Mouse (Mus musculus) limb, embryonic 14.5 days (tissue): Measurements from ENCODE around the gene Lmbr1l. TPM values are rescaled to one million over a fixed set of nuclear protein-coding genes. Genes with fewer than 3 reads are reported as not detected.
A peak's percentile ranks its signal among the peaks of the same experiment; 100 is the strongest.

Experiments
- ATAC-seq: fragments of 200-750 bp; cut with Nextera tagmentation; 2 replicates; pipeline ENCODE4 v1.8.0; 2017; ENCODE audit warnings: low read depth, moderate number of reproducible peaks, moderate TSS enrichment; ENCODE audit not compliant: low FRiP score
- DNase-seq: peaks from one replicate; pipeline ENCODE4 v3.0.0-alpha.2; 2015; ENCODE audit warnings: low spot score
- H3K27ac ChIP-seq: fragments of 300-500 bp; sonication (generic); replicated peaks from 2 replicates; pipeline ENCODE4 v1.5.1; 2014; ENCODE audit warnings: low read depth, mild to moderate bottlenecking, low read length, moderate library complexity, mixed read lengths
- H3K27me3 ChIP-seq: fragments of 300-500 bp; sonication (generic); 2 replicates; pipeline ENCODE4 v1.6.1; 2014; ENCODE audit warnings: low read length, mixed read lengths; ENCODE audit not compliant: control insufficient read depth, insufficient read depth
- H3K36me3 ChIP-seq: fragments of 300-500 bp; sonication (generic); 2 replicates; pipeline ENCODE4 v1.6.1; 2014; ENCODE audit warnings: mild to moderate bottlenecking, low read length, moderate library complexity, mixed read lengths; ENCODE audit not compliant: control insufficient read depth, insufficient read depth
- H3K4me1 ChIP-seq: fragments of 300-500 bp; sonication (generic); 2 replicates; pipeline ENCODE4 v1.6.1; 2014; ENCODE audit warnings: antibody characterized with exemption, low read length, mixed read lengths; ENCODE audit not compliant: control insufficient read depth, insufficient read depth
- H3K4me2 ChIP-seq: fragments of 300-500 bp; sonication (generic); replicated peaks from 2 replicates; pipeline ENCODE4 v1.6.1; 2014; ENCODE audit warnings: low read depth, mild to moderate bottlenecking, low read length, moderate library complexity; ENCODE audit not compliant: severe bottlenecking
- H3K4me3 ChIP-seq: fragments of 300-500 bp; sonication (generic); replicated peaks from 2 replicates; pipeline ENCODE4 v1.5.1; 2014; ENCODE audit warnings: low read length
- H3K9ac ChIP-seq: fragments of 300-500 bp; sonication (generic); 2 replicates; pipeline ENCODE4 v1.6.1; 2014; ENCODE audit warnings: mild to moderate bottlenecking, low read depth, low read length, moderate library complexity; ENCODE audit not compliant: severe bottlenecking
- H3K9me3 ChIP-seq: fragments of 300-500 bp; sonication (generic); 2 replicates; pipeline ENCODE4 v1.6.1; 2016; ENCODE audit warnings: low read length; ENCODE audit not compliant: control insufficient read depth
- POLR2A ChIP-seq: fragments of 200-500 bp; IDR thresholded peaks from 2 replicates; pipeline ENCODE4 v1.8.0; 2012; ENCODE audit warnings: inconsistent platforms, mild to moderate bottlenecking, moderate library complexity, borderline replicate concordance; ENCODE audit not compliant: insufficient read depth, insufficient read length; ENCODE audit errors: extremely low read depth
- WGBS: fragments of 180-500 bp; shearing (Covaris S2); extraction: QIAGEN DNeasy Blood & Tissue Kit; methylation state at CpG from one replicate; pipeline ENCODE4 v1.1.7; 2014; 5-methylcytosine and 5-hydroxymethylcytosine counted together
- polyA plus RNA-seq, 2 experiments: library from polyadenylated mRNA; depleted of rRNA in 1 of 2; stranded (reverse) in 1 of 2; unstranded in 1 of 2; fragments of >200 nt; fragmentation: Nextera tagmentation in 1 of 2; extraction: Ambion mirVana in 1 of 2; gene quantifications; 2 replicates each; pipeline versions ENCODE4 v1.2.1 to v1.2.3; 2012 to 2014

The Lmbr1l gene
- polyA plus RNA-seq, 2 experiments: 5.5 to 66.8 TPM

DNA sequence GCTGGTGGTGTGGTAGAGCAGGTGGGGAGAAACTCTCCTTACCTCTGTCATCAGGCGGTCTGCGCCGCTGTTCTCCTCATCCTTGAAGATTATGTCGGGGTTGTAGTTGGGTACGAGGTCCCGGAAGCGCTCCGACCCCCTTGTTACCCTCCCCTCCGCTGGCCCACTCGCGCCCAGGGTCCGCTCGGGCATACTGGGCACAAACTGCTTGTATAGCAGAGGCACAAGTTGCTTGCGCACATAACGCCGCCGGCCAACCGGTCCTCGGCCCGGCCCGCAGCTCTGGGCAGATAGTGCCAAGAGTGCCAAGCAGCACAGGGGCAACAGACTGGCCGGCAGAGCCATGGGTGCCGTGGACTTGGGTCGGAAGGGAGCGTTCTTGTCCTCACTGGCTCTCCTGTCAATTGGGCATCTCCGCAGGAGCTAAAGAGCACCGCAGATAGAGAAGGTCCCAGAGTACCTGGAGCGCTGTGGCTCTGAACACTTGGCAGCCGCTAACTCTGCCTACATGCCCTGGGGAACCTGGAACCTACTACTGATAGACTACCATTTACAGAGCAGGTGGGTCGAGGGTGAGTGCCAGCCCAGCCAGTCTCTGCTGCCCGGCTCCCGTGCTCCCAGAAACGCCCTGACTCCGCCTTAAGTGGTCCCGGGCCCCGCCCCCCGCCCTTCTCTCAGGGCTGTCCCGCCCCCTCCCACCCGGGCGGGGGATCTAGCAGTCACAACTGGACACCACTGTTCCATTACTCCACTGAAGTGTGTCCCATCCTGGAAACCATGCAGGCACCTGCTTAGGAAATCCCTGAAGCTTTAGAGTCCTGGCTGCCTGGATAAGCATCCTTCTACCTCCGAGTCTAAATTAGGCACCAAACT lies 19.9 kb downstream of the Lmbr1l start, which contains the start of gene Dhh:
Dhh (minus strand) TSS at position 613 of the 873 bp plus-strand sequence.
- H3K4me1 ChIP-seq: peaks cover 32% of the 10 kb centered on the region

DNA sequence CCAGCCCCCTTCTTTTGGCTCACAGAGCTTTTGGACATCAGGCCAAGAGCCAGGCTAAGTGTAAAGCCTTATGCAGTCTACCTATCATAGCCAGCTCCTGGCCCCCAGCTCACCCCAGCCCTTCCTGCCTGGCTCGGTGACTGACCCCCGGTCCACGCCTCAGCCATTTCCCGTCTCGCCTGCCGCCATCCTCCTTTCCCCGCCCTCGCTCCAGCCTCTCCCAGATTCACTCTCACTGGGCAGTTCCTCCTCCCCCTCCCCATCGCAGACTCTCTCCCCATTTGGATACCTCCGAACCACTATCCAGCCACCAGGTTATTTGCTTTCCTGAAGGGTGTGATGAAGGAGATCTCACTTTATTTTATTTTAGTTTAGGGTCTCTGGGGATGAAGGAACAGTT lies 20.5 kb downstream of the Lmbr1l start:
- Histone ChIP-seq H3K4me1 (peaks cover 32% of the 10 kb centered on the region), H3K4me3 (peak overlapping the region; percentile 26; the same call in 1 of the 2 replicates), H3K36me3 (no peaks in the 10 kb centered on the region), H3K27me3 (peaks cover 70% of the 10 kb centered on the region), H3K9me3 (no peaks in the 10 kb centered on the region), H3K27ac (no peak overlapping the region), H3K4me2 (peak overlapping the region; percentile 44; the same call in 1 of the 2 replicates), H3K9ac (no peak overlapping the region)
- no peak for ATAC-seq
- no peak for DNase-seq
- TF ChIP-seq POLR2A: no peak
- 5% methylated on average over 10 of the region's 10 CpGs for WGBS

More for the DNA sequence above, 19.9 kb downstream of the Lmbr1l start, which contains the start of gene Dhh:
- H3K36me3 ChIP-seq: peaks cover 2% of the 10 kb centered on the region; the same call in 1 of the 2 replicates
- H3K4me3 ChIP-seq: peak within 1 kb of the TSS; percentile 26
- ATAC-seq (no peak), DNase-seq (no peak)
- TF ChIP-seq POLR2A: no peak
- H3K27me3 ChIP-seq: peaks cover 64% of the 10 kb centered on the region
- no peak within 1 kb of the TSS for H3K27ac ChIP-seq
- peak within 1 kb of the TSS; percentile 44 for H3K4me2 ChIP-seq
- no peak within 1 kb of the TSS for H3K9ac ChIP-seq
- WGBS: under 1% methylated on average over 40 of the region's 41 CpGs
- H3K9me3 ChIP-seq: no peaks in the 10 kb centered on the region

DNA sequence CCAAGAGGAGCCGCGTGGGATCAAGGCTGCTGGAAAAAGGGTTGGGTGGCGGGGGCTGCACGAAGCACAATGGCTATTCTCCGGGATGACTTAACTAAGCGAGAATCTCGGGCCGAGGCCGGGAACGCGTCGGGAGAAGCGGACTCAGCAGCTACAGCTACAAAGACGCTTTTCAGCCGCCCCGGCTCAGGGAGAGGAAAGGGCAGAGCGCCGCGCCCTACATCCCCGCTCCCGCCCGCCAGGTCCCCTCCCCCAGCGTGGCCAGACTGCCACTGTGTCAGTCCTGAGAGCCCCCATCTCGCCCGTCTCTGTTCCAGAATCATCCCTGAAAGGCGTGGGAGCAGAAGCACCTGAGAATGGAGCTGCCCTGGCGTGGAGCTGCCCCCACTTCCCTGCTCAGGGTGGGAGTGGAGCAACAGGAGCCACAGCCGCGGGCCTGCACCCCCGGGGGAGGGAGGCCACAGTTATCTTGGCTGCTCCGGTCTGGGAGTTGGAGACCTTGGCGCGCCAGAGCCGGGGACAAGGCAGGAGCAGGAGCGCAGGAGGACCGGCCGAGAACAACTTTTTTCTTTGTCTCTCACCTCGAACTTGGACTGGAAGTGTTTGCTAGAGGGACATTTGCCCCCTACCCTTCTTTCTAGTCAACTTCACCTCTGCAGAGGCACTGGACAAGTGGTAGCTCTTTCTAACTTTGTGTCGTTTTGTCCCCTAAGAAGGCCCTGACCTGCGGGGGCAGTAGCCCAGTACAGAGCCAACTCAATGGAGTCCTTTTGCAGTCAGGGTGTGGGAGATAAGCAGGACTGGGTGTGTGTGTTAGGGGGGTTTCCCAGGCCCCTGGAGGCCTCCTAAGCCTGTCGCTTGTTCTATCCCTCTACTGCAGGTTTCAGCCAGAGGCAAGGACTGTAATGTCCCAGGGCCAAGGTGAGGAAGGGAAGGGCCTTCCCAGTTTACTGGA lies 22.1 kb downstream of the Lmbr1l start:
- ATAC-seq (no peak), DNase-seq (no peak)
- WGBS: 4% methylated on average over 38 of the region's 41 CpGs
- H3K4me2 ChIP-seq: peak overlapping the region; percentile 49
- H3K4me1 ChIP-seq: peaks cover 32% of the 10 kb centered on the region
- H3K27ac ChIP-seq: 0 out of 2 replicates have a peak overlapping the region, but pooled peaks have one; percentile 33
- no peaks in the 10 kb centered on the region for H3K36me3 ChIP-seq
- H3K4me3 ChIP-seq: peak overlapping the region; percentile 27
- peak overlapping the region; percentile 28; the same call in 1 of the 2 replicates for H3K9ac ChIP-seq
- H3K27me3 ChIP-seq: peaks cover 83% of the 10 kb centered on the region
- H3K9me3 ChIP-seq: no peaks in the 10 kb centered on the region
- no peak for TF ChIP-seq POLR2A

DNA sequence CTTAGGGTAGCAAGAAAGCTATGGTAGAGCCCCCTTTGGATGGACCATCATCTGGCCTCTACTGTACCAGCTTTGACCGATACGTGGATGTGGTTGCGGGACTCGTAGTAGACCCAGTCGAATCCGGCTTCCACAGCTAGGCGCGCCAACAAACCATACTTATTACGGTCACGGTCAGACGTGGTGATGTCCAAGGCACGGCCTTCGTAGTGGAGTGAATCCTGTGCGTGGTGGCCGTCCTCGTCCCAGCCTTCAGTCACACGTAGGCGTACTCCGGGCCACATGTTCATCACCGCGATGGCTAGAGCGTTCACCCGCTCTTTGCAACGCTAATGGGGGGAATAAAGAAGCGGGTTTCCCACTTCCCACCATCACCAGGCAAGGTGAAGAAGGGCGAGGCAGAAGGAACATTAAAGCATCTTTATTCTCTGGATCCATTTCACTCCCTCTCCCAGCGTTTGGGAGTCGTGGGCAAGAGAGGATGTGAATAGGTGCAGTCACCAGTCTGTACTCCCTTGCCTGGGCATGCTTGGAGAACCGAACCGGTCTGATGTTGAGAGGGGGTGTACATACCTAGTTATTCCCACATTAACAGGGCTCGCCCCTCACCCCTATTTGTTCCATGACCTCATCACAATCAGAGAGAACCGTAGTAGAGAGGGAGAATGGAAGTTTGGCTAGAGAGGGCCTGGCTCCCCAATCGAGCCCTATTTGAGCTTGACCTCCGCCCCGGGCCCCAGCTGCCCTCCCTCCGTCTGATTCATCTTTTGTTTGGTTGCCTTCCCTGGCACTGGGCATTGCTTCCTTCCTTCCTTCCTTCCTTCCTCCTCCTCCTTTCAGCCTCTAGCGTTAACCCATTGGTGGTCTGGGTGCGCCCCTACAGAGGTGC lies 23.0 kb downstream of the Lmbr1l start:
- Histone ChIP-seq H3K4me2 (peak overlapping the region; percentile 99), H3K9ac (peak overlapping the region; percentile 28; the same call in 1 of the 2 replicates), H3K36me3 (no peaks in the 10 kb centered on the region), H3K4me3 (peak overlapping the region; percentile 52), H3K9me3 (no peaks in the 10 kb centered on the region), H3K27ac (no peak overlapping the region), H3K4me1 (peaks cover 32% of the 10 kb centered on the region), H3K27me3 (peaks cover 83% of the 10 kb centered on the region)
- TF ChIP-seq POLR2A: no peak
- WGBS: 3% methylated on average over 38 of the region's 38 CpGs
- DNase-seq: no peak
- ATAC-seq: no peak
